Mouse (Mus musculus): ENCODE measurements around the gene Rbm7. TPM values are rescaled to one million over a fixed set of nuclear protein-coding genes. Genes with fewer than 3 reads are reported as not detected.
A peak's percentile ranks its signal among the peaks of the same experiment; 100 is the strongest.

Gene Rbm7
- polyA plus RNA-seq, 1 experiment from 2014 or later, result 123 TPM

DNA sequence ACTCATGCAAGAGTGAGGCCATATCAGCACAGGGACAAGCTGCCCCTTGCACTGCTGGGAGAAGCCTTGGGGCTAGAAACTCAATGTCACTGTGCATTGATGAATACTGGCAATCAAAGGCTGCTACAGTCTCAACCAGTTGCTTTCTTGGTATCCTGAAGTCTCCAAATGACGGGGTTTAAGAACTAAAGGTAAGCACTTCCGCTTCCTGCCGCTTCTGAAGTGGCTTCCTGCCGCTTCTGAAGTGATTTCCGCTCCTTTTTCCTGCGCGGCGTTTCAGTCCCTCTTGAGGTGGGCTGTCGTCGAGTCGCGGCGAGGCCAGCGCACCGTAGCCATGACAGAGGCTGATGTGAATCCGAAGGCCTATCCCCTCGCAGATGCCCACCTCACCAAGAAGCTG, 45.0 kb downstream of the Rbm7 start:
- H3K4me2 ChIP-seq, result no peak overlapping the region
- H3K9me3 ChIP-seq (ENCODE audit: control insufficient read depth, low read length), result no peaks in the 10 kb centered on the region
- 93% methylated on average over 17 of the region's 17 CpGs for WGBS
- no peaks in the 10 kb centered on the region for H3K36me3 ChIP-seq (ENCODE audit: control insufficient read depth, insufficient read depth, low read length)
- no peak overlapping the region for H3K4me3 ChIP-seq (ENCODE audit: low read depth, low read length)
- no peak for DNase-seq (ENCODE audit: low spot score, missing footprints)
- no peaks in the 10 kb centered on the region for H3K27me3 ChIP-seq (ENCODE audit: control insufficient read depth, insufficient read depth, low read length)
- ATAC-seq (ENCODE audit: low FRiP score), result no peak
- H3K4me1 ChIP-seq (ENCODE audit: control insufficient read depth, insufficient read depth, low read length), result no peaks in the 10 kb centered on the region
- no peak overlapping the region for H3K27ac ChIP-seq (ENCODE audit: low read depth, low read length)
- H3K9ac ChIP-seq (ENCODE audit: low read length), result no peak overlapping the region

DNA sequence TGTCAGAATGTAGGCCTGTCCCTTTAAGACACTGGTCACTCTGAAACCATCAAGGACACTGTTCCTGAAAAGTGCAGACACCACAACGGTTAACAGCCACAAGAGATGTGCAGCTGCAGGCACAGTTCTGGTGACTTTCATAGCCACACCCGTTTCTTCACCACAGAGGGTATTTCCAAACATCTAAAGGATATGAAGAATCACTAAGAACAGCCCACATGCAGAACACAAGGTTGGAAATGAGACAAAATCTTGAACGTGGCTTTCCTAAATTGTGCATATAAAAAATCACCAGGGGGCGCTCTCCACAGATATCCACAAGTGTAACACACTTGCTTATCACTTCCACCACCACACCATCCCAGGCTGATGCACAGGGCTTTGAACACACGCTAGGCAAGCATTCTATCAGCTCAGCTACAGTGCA, 47.3 kb downstream of the Rbm7 start:
- H3K27ac ChIP-seq (ENCODE audit: low read depth, low read length), result no peak overlapping the region
- no peaks in the 10 kb centered on the region for H3K4me1 ChIP-seq (ENCODE audit: control insufficient read depth, insufficient read depth, low read length)
- no peak overlapping the region for H3K9ac ChIP-seq (ENCODE audit: low read length)
- H3K4me3 ChIP-seq (ENCODE audit: low read depth, low read length), result no peak overlapping the region
- no peaks in the 10 kb centered on the region for H3K9me3 ChIP-seq (ENCODE audit: control insufficient read depth, low read length)
- no peak overlapping the region for H3K4me2 ChIP-seq
- 45% methylated on average over 5 of the region's 5 CpGs for WGBS
- ATAC-seq (ENCODE audit: low FRiP score), result no peak
- no peaks in the 10 kb centered on the region for H3K27me3 ChIP-seq (ENCODE audit: control insufficient read depth, insufficient read depth, low read length)
- H3K36me3 ChIP-seq (ENCODE audit: control insufficient read depth, insufficient read depth, low read length), result no peaks in the 10 kb centered on the region
- DNase-seq (ENCODE audit: low spot score, missing footprints), result peak; percentile 89

DNA sequence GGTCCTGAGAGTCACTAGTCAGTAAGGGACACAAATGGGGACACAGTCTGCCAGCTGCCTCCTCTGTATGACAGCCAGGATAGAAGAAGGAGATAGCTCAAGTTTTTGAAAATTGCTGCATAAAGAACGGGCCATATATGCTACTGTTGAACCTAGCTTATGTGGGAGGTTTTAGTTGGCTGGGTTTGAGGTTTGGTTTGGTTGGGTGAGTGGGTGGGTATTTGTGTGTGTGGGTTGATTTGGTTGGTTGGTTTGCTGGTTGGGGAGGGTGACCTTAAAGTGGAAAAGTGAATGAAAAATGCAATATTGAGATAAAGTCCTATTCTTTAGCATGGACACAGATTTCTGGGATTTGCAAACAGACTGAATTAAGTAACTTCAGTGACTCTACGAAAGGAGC, 50.3 kb downstream of the Rbm7 start:
- Histone ChIP-seq H3K27me3 (ENCODE audit: control insufficient read depth, insufficient read depth, low read length) (no peaks in the 10 kb centered on the region), H3K36me3 (ENCODE audit: control insufficient read depth, insufficient read depth, low read length) (no peaks in the 10 kb centered on the region), H3K4me1 (ENCODE audit: control insufficient read depth, insufficient read depth, low read length) (no peaks in the 10 kb centered on the region), H3K9ac (ENCODE audit: low read length) (no peak overlapping the region), H3K4me3 (ENCODE audit: low read depth, low read length) (no peak overlapping the region), H3K9me3 (ENCODE audit: control insufficient read depth, low read length) (no peaks in the 10 kb centered on the region), H3K4me2 (no peak overlapping the region), H3K27ac (ENCODE audit: low read depth, low read length) (no peak overlapping the region)
- WGBS, result 90% methylated on average over 2 of the region's 2 CpGs
- DNase-seq (ENCODE audit: low spot score, missing footprints) (no peak), ATAC-seq (ENCODE audit: low FRiP score) (no peak)

DNA sequence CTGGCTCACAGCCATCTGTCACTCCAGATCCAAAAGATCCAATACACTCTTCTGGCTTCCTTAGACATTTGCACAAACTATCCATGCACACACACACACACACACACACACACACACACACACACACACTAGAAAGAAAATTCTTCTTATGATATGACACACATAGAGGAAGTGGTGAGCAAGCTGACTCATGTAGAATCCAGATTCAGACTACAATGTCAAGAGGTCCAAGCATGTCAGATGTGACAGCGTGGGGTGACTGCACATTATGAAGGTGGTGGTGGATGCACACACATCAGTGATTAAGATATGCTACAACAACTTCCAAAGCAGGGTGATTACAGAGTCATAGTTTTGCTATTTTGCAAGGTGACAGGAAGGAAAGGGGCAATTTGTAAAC, 51.2 kb downstream of the Rbm7 start:
- no peak overlapping the region for H3K27ac ChIP-seq (ENCODE audit: low read depth, low read length)
- H3K9ac ChIP-seq (ENCODE audit: low read length), result no peak overlapping the region
- no peak overlapping the region for H3K4me2 ChIP-seq
- no peak for ATAC-seq (ENCODE audit: low FRiP score)
- 67% methylated on average over 1 of the region's 1 CpGs for WGBS
- no peaks in the 10 kb centered on the region for H3K9me3 ChIP-seq (ENCODE audit: control insufficient read depth, low read length)
- no peak overlapping the region for H3K4me3 ChIP-seq (ENCODE audit: low read depth, low read length)
- no peaks in the 10 kb centered on the region for H3K27me3 ChIP-seq (ENCODE audit: control insufficient read depth, insufficient read depth, low read length)
- no peak for DNase-seq (ENCODE audit: low spot score, missing footprints)
- H3K36me3 ChIP-seq (ENCODE audit: control insufficient read depth, insufficient read depth, low read length), result no peaks in the 10 kb centered on the region
- H3K4me1 ChIP-seq (ENCODE audit: control insufficient read depth, insufficient read depth, low read length), result no peaks in the 10 kb centered on the region

Small RNA genes within 50 kb of the gene (microRNA-seq; reads per million reads assigned to microRNA genes)
- not detected for gene Gm23653

Other genes with a start within 250 kb of the Rbm7 start
- gene Nxpe2, start 141.8 kb downstream of the Rbm7 start, polyA plus RNA-seq (2014; fragmentation: Nextera tagmentation; extraction: Ambion mirVana), result 1.3 and 1.7 TPM in 2 replicates
- gene Rexo2, start 14.7 kb downstream of the Rbm7 start, polyA plus RNA-seq (2014; fragmentation: Nextera tagmentation; extraction: Ambion mirVana), result 72.0 and 79.6 TPM in 2 replicates
- gene Gm5617, start 143 bp upstream of the Rbm7 start, polyA plus RNA-seq (2014; fragmentation: Nextera tagmentation; extraction: Ambion mirVana), result 40.1 and 40.6 TPM in 2 replicates
- gene Nnmt, start 109.9 kb upstream of the Rbm7 start, polyA plus RNA-seq (2014; fragmentation: Nextera tagmentation; extraction: Ambion mirVana), result 0.94 and 1.2 TPM in 2 replicates

All from midbrain, embryonic 11.5 days (tissue).